Mouse (Mus musculus) adrenal gland, adult (tissue): ENCODE results near the gene Patj.
A peak's percentile ranks its signal among the peaks of the same experiment; 100 is the strongest.
"Not testable (repeated sequence)": the region's sequence is repeated elsewhere in the genome, so short reads cannot be mapped to it uniquely, and the experiment has no call there.

Experiments
- DNase-seq, 2 experiments: peaks; one replicate each; pipeline ENCODE4 v3.0.0; 2022 to 2023; ENCODE audit warnings: low spot score in 1 of 2; ENCODE audit not compliant: inconsistent age in 2 of 2

Patj gene

GRCm38 (mm10) chr4:98395690-98396437, at the start of gene Patj:
Patj (plus strand) TSS chr4:98395785.
- peak; percentile 76 to 87 for DNase-seq

DNA sequence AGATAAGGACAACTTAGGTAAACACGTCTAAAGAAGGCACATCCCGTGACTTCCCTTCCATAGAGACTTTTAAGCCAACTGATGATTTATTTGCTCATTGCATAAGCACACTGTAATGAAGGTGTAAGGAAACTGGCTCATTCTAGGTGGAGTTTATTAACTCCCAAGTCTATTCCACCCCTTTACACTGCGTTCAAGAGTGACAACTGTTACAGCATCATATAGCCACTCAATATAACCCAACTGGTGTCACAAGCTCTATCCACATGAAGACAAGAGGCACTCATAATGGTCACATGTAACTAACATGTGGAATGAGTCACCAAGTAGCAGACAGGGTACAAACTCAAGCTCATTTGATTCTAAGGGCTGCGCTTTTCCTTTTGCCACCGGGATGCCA, 47.0 kb upstream of the Patj start:
- DNase-seq: peak in 1 of 2 experiments; percentile 40

- no peak for DNase-seq
Measured at GRCm38 (mm10) chr4:98358034-98358809, 37.4 kb upstream of the Patj start.

GRCm38 (mm10) chr4:98375401-98375800, 20.2 kb upstream of the Patj start:
- DNase-seq: no peak

DNA sequence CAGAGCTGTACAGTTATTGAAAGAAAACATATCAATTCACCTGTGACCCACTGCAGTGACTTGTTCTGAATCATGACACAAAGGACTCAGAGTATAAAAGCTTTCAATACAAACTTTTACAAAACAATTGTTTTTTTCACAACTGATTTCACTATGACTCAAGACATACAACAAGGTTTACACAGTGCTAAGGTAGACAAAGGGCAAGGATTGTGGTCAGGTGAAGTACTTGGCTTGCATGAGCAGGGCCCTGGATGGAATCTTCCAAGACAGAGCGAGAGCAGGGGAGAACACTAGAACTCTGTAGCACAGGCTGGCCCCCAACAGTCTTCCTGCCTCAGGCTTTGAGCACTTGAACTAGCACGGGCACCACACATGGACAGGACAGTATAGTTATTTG, 18.6 kb upstream of the Patj start:
- no peak for DNase-seq

DNA sequence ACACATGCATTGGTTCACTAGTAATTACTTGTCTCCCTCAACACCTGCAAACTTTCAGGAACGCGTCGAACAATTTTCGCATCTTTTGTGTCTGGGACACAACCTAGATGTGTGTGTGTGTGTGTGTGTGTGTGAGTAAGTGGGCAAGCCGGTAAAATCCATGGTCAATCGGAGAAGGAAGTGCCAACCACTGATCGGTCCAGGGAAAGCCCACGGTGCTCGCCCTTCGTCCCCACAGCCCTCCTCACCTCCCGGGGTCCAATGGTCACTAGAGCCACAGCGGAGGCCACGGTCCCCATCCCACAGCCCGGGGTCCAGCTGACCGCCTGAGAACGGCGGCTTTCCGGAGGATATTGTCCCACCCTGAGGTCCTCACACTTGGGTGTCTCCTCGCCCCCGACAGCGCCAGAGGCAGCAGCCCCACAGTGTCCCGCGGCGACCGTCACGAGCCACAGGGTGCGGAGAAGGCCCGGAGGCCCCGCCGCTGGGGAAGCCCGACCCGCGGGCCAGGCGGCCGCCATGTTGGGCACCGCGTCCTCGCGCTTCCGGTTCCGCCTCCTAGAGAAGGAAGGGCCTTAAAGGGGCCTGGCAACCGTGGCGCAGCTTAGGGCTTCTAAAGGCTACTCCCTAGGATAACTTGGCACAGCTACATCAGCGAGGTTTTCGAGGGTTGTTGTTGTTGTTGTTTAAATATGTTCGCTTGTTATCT, 12.7 kb upstream of the Patj start, which contains the start of gene Tm2d1:
Tm2d1 (minus strand) TSS at position 591 of the 709 bp plus-strand sequence.
- DNase-seq: peak; percentile 85 to 94

DNA sequence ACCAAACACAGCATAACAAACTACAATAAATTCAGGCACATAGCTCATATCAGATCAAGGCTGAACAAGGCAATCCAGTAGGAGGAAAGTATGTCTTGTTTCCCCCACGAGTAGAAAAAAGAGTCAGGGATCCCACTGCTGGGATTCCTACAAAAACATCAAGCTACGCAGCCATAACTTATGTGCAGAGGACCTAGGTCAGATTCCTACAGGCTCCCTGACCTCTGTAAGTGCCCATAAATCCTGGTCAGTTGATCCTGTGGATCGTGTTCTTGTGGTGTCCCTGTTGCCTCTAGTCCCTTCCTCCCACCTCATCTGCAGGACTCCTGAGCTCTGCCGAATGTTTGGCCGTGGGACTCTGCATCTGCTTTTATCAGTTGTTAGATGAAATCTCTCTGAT, 10.5 kb upstream of the Patj start:
- no peak for DNase-seq

DNA sequence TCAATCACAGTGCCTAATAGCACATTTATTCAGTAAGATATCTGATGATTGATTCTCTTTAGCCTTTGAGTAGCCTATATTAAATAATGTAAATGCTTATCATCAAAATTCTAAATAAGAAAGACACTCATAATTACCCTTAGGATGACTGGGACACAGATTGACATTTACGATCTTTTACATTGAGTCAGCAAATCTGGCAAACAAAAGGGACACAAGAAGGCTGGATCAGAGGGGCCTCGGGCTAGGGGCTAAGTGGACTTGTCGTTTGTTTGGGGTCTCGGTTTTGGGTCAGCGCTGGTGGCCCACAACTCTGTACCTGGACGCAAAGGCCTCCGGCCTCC, 267 bp upstream of the Patj start:
- no peak for DNase-seq

DNA sequence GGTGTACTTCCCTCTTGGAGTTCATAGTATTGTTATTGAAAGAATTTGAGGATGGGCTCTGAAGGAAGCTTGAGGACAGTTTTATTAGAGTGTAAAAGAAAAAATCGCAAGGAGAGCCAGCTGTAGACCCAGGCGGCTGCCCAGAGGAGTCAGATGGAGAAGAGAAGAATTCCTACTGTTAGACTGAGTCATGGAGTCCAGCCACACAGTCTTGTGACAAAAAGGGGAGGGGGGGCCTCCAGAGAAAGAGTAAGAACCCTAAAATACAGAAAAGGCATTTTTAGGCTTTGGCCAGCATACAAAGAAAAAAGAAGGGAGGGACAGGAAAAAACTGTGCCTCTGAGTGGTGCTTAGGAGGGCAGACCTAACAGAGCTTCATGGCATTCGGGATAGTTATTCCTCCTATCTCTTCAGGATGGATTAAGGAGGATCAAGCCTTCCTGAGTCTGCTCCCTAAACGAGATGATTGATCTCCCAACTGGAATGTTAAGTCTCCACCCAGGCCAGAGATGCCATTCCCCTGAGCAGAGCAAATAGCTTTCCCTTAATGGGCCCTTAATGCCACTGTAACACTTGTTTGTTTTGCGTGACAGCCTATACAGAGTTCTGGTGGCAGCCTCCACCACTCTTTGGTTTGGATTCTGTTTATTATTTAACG, 5.5 kb downstream of the Patj start:
- no peak for DNase-seq

GRCm38 (mm10) chr4:98401584-98401962, 6.0 kb downstream of the Patj start:
- DNase-seq: no peak

DNA sequence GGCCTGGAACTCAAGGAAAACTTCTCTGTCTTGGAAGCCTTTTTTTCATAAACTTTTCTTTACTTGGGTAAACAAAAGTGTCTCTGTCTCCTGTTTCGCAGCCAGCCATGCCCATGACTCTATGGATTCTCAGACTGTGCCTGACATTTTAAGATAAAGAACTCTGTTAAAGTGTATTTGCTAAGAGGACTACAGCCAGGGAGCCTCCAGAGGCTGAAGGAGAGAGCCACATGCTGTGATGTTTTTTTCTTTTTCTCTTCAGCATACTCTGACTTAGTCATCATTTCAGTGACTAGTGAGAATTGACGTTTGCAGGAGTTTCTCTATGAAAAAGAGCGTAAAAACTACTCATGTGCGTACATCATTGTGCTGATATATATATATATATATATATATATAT, 7.9 kb downstream of the Patj start:
- DNase-seq: no peak

DNA sequence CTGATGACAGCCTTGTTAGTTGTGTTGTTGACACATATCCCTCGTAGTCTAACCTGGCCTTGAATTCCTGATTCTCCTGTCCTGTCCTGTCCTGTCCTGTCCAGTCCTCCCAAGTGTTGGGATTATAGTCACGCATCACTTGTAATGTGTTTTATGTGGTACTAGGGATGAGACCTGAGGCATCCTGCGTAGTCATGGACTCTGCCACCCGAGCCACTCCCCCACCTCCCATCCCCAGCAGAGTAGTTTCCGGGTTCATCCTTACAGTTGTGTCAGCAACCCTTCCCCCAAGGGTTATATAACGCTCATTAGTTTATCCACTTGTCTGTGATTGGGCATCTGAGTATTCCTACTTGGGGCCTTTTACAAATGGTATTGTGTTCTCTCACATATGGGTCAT, 8.8 kb downstream of the Patj start:
- DNase-seq: no peak

DNA sequence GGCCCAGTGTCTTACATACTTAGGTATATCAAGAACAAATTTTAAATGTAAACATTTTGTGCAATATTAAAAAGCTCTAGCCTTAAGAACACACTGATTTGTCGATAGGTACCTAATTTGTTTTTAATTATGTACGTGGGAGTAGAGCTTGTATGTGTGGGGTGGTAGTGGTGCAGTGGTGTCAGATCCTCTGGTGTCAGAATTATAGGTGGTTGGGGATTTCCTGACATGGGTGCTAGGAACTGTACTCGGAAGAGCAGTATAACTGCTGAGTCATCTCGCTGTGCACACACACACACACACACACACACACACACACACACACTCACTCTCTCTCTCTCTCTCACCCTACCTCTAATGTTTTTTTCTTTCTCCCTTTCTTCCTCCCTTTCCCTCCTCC, 12.9 kb downstream of the Patj start:
- no peak for DNase-seq

DNA sequence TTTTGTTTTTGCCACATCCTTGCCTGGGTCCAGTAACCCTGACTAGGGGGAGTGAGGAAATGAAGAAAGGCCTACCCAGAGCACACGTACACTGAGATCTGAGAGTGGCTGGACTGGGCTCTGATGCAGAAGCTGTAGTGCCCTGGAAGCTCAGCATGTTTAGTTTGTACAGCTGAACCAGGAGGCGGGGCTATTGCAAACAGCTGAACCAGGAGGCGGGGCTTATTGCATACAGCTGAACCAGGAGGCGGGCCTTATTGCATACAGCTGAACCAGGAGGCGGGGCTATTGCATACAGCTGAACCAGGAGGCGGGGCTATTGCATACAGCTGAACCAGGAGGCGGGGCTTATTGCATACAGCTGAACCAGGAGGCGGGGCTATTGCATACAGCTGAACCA, 19.6 kb downstream of the Patj start:
- DNase-seq: not testable (repeated sequence)

DNA sequence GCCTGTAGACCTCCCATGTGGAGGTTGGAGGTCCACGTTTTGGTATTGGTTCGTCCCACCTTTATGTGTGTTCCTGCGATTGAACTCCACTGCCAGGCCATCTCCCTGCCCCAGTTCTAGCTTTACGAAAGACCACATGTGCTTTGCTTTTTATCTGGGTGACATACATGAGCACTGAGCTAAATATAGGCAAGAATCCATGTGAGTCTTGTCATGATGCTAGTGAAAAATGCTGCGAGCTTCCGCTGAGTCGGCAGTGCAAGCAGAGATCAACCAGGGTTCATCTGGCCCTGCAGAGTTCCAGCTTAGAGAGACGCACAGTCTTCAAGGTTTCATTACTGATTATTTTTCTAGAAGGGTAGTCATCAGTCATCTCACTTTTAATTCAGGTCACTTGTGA, 32.8 kb downstream of the Patj start:
- no peak for DNase-seq

DNA sequence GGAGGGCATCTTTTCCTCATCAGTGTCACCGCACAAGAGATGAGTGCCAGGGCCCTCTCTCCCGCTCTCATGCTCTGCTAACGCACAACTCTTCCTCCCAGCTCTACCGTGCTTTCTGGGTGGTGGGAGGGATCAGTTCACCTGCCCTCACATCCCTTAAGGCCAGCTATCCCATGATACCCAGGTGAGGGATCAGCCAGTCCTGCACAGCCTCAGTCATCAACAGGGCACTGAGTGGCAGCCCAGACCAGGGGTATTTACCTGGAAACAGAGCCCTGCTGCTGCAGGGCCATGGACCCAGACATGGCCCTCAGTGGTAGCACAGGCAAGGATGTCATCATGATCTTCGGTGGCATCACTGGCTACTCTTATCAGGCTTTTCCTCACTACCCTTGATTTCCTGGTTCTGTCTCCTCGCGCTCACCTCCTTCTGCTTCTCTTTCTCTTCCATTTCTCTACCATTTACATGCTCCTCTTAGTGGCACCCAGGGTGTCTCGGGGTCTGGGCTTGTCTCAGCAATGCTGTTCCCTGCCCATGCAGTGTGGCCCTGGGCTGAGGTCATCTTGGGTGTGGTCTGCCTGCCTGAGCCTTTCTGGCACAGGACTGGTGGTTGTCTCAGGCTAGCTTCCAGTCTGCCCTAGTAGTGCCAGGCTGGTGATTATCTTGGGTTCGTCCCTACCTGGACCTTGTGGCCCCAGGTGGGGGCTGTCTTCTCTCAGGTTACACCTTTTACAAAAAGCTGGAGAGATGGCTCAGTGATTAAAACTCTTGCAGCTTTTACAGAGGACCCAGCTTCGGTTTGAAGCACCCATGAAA, 40.3 kb downstream of the Patj start:
- DNase-seq: no peak

DNA sequence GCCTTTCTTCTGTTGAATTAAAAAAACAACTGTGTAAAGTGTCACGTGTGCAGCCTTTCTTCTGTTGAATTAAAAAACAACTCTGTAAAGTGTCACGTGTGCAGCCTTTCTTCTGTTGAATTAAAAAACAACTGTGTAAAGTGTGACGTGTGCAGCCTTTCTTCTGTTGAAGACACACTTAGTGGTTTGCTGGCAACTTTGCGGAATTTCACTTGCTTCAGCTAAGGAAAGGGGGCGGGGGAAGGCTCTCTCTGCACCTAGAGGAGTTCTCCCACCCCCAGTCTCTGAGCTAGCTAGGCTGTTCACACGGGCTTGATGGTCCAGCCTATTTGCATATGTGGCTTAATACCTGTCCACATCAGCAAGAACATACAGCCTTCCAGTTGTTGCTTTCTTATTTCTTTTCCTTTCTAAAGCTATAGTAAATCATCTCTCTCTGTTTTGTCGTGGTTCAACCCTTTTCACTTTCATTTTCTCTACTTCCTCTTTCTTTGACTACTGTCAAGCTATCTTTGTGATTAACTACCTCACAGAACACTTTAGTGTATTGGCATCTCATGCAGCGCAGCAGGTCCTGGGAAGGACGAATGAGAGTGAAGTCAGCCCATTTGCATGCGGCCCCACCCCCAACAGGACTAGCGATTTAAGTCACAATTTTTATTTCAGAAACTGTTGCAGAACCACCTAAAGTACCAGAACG, 41.2 kb downstream of the Patj start:
- peak; percentile 15 to 73 for DNase-seq

DNA sequence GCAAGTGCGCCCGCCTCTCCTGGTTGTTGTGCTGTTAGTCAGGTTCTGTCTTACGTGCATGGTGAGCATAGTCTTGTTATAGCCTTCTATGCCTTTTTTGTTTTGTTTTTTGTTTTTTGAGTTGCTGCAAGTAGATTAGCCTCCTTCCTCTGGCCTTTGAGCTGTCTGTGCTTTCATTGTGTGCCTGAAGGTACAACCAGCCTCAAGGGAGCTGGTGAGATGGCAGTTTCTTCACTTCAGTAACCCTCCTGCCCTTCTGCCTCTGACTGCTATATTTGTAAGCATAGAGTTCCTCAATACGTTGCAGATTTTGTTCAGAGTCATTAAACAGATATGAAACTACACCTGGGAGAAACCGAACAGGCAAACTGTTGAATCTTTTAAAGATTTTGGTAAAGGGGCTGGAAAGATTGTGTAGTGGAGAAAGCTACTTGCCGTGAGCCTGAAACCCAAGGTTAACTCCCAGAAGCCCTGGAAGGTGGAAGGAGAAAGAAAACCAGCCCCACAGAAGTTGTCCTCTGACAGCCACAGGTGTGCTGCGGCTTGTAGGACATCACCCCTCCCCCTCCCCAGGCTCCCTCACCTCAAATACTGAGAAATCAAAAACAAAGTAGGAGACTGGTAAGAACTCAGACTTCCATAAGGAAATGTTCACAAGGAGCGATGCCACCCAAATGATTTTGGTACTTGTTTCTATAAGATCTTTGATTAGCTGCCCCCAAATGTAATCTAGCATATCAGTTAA, 43.8 kb downstream of the Patj start:
- DNase-seq: no peak

GRCm38 (mm10) chr4:98441248-98441647, 45.7 kb downstream of the Patj start:
- DNase-seq: no peak
